Mouse (Mus musculus) mesoderm, embryonic 11.5 days (tissue): ENCODE results near the gene Lsm5.

Experiments
- DNase-seq: peaks from one replicate; pipeline ENCODE4 v3.0.0-alpha.2; 2012; ENCODE audit warnings: low read depth, low spot score

Gene Lsm5

DNA sequence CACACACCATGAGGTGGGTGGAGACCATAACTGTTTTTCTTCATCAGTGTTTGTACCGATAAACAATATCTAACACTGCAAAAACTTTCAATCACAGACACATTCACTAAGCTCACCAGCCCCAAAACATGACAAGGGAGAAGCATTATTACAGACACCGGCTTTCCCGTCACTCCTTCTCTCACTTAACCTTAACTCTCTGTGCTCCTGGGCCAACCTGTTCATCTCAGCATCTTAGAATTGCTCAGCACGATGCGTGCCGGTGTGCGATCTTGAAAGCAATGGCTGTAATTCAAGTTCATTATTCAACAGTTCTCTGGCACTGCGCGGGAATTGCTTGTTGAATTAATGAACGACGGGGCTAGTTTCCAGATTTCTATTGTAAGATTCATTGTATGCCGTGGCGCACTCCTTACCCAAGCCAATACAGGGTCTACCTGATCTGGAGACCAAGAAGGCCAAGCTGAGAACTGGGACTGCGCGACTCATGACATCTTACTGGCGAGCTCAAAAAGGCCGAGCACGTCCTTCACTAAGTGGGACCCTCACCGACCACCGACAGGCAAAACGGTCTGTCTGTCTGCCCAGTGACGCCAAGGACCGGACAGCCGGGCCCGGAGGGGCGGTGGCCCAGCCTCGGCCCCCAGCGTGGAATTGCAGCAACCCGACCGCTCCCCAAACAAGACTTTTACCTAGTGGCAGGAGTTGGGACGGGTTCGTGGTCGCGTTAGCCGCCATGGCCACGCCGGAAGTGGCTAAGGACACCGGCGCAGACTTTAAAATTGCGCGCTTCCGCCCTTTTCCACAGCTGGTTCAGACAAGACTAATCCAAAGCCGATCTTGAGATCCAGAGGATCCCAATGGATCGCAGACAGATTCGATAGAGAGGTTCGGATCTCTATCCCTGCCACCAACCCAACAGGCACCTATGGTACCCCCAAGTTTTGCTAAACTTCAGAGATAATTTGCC is at the start of gene Lsm5:
TSS of gene Lsm5 (minus strand) at position 780 of the 970 bp plus-strand sequence.
- DNase-seq = peak; percentile 95

DNA sequence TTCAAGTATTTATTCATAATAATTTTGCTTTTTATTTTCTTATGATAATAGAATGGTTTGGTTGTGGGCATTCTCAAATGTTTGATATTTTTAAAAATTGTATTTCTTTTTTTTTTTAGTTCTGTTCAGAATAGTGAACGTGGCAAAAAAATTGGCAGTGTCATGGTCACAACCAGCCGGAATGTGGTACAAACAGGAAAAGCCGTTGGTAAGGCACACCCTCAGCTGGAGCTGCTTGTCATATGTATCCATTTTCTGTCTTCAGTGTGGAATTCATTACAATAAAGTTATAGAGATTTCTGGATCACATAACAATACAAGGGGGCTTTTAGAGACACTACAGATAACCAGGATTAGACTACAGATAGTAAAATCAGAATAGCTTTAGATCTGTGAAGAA is 49.2 kb upstream of the Lsm5 start:
- no peak for DNase-seq

DNA sequence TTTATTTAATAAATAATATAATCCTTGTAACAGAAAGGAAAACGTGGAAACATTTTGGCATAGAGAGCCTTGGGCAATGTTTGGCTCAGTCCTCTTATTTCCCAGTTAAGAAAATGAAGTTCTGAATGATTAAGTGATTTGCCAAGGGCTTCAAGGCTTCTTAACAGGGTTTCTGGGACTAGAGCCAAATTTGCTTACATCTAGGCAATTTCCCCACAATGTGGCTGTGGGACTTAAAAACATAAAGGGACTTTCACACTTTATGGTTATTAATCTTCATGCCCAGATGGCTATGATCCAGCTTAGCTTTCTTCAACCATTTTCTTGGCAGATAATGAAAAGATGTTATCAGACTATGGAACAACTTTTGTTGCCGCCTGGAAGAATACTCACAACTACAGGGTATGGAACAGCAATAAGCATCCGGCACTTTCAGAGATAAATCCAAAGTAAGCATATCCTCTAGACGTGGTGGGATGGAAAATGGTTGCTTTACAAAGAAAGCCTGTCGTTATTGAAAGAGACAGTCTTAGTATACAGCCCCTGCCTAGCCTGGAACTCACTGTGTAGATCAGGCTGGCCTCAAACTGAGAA is 41.5 kb upstream of the Lsm5 start:
- no peak for DNase-seq

DNA sequence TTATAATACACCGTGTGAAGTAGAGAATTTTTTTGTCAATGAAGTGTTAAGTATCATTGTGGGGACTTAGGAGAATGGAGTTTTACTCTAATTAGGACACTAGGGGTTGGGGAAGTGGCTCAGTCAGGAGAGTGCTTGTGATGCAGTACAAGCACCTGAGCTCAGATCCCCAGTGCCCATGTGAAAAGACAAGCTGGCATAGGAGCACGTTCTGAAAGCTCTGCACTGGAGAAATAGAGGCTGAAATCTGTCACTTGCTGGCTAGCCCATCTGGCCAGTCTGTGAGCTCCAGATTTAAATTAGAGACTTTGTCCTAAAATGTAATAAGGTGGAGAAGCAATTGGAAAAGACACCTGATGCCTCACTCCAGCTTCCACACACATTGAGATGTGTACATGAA is 28.0 kb upstream of the Lsm5 start:
- no peak for DNase-seq

DNA sequence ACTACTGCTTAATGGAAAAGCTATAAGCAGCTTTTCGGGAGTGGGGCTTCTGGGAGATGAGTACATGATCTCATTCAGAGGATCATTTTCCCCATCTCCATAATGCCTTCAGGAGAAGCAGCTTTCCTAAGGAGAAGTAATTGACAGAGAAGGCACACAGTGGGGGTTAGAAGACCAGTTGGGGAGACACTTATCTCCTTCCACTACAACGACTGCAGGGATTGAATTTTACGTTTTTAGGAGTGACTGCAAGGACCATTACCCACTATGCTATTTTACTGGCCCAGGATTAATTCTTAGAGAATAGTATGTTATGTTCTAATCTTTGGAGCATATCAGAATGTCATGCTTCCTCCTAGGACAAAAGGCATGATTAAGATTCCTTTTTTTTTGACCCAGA is 16.4 kb upstream of the Lsm5 start:
- DNase-seq = no peak

DNA sequence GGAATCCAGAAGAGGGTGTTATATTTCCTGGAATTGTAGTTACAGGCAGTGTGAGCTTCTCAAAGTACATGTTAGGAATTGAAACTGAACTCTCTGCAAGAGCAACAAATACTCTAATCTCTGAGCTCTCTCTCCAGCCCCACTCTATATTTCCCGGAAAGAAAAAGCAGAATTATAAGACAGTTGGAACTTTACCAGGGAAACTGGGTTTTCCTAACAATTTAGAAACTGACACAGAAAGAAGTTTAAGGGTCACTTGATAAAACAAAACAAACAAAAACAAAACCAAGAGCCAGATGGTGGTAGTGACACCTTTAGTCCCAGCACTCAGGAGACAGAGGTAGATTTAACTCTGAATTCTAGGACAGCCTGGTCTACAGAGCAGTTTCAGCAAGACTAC is 14.6 kb upstream of the Lsm5 start:
- DNase-seq = no peak

DNA sequence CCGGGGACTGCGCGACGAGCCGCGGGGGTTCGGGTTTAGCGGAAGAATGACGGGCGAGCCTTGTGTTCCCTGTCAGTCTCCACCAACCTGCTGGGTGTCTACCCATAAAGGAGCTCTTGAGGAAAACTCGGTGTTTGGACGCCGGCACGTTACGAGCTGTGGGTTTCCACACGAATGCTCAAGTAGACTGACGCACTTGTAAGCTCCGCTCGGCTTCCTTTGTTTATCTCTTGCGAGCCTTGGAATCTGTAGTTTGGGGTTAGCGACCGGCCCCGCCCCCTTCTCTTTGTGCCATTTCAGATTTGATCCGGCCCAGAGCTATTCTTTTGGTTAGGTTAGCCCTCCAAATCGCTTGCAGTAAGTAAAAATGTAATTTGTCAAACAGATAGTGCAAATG is 10.8 kb upstream of the Lsm5 start:
- peak; percentile 74 for DNase-seq

DNA sequence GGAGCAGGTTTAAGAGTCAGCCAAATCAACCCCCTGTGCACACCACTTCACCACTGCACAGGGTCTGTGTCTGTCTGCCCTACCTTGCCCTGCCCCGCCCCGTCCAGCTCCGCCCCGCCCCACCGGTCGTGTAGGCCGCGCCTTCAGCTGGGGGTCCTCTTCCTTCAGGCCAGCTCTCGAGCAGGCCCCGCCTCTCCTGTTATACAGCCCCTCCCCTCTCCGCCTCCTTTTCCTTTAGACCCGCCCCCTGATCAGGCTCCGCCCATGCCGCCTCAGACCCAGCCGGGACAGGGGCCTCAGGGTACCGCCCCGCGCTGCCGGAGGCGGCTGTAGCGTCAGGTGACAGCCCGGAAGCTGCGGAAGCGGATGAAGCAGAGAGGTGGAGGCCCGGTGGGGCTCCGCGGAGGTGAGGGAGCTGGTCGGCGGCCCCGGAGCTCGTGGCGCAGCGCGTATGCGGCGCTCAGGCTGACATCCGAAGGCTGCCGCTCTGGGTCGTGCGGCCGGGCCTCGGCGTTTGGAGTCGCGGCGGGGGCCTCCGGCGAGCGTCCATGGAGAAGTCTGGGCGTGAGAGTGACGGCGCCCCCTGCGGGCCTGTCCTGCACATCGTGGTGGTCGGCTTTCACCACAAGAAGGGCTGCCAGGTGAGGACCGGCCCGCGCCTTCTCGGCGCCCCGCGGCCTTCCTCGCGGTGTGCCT is 10.2 kb upstream of the Lsm5 start, which contains the start of gene Avl9:
TSS of gene Avl9 (plus strand) at position 326 of the 696 bp plus-strand sequence.
- peak; percentile 97 for DNase-seq

DNA sequence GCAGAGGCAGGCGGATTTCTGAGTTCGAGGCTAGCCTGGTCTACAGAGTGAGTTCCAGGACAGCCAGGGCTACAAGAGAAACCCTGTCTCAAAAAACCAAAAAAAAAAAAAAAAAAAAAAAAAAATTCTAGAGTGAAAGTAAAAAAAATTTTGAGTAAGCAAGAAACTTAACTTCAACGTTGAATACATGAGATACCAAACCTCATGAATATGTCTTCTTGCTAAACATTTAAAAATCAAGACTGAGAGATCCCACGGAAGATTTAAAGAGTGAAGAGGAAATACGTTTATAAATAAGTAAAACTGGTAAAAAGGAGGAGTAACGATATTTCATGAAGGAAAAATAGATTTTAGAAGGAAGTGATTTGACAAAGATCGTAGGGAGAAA is 9.7 kb upstream of the Lsm5 start:
- DNase-seq = no peak

DNA sequence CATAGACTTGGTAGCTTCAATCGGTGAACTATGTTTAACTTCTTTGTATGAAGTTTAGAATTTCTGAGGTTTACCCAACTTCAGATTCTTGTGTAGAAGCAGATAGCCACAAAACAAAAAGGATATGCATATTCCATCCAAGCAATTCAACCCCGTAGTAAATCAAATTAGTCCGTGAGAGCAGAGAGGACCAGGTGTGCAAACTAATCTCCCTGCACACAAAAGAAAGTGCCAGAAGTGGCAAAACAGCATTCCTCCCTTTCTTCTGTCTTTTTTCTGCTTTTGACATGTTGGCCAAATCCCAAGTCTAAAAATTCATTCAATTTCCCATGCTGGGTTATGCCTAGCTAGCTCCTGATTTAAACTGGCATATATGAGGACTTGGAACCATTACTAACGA is 12.1 kb downstream of the Lsm5 start:
- DNase-seq = no peak

DNA sequence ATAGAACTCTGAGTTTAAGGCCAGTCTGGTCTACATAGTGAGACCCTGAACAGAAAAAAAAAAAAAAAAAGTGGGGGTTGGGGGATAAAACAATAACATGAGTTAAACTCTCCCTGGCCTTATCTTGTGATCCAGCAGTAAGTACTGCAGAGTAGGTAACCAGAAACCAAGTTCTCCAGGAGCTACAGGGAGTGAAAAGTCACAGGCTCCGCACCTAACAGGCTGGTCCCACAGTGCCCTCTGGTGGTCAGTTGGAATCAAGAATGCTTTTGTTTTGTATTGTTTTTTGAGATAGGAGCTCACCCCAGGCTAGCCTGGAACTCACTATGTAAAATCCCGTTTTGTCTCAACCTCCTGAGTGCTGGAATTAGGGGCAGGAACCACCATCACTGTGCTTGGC is 13.3 kb downstream of the Lsm5 start:
- DNase-seq = peak; percentile 87

DNA sequence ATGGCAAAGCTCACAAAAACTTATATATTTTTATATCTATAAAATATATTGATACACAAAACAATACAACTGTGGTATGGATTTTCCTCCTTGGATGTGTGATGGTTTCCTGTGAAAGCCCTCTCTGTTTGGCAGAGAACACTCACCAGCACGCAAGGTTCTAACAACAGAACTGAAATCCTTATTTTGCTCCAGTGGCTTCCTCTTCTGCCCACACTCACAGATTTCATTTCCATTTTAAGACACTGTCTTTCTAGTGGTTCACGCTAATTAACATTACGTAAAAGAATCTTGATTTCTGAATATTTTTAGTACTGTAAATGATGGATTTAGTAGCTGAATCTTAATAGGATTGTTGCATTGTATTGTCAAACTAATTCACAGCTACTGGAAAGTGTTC is 16.3 kb downstream of the Lsm5 start:
- no peak for DNase-seq

DNA sequence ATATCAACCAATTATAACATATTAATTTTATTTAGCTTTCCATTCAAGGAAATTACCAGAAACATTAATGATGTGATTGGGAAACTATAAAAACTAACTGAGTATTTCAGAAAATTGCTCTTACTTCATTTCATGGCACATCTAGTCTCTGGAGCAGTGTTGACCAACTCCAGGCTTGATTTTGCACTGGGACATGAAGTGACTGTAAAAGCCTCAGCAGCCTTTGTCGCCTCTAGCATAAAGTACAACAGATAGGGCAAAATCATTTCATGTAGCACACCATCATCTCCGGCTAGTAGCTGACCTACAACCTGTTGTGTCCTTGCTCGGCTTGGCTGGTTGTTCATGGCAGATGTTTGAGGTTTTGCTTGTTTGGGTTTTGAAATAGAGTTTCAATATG is 40.1 kb downstream of the Lsm5 start:
- no peak for DNase-seq

DNA sequence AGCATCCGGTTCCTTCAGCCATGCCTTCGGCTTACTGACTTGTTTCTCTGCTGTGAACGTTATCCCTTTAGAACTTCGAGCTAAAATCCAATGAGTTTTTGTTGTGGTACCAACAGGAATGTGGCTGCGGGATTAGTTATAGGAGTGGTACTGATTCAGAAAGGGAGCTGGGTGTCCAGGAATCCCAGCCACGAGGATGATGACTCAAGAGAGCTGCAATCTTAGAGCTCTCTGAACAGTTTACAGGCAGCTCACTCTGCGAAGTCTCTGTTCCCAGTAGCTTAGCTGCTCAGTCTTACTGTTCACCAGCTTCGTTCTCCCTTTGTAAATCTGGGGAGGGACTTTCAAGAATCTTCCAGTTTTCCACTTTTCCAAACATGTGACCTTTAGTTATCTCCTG is 49.1 kb downstream of the Lsm5 start:
- DNase-seq = no peak

DNA sequence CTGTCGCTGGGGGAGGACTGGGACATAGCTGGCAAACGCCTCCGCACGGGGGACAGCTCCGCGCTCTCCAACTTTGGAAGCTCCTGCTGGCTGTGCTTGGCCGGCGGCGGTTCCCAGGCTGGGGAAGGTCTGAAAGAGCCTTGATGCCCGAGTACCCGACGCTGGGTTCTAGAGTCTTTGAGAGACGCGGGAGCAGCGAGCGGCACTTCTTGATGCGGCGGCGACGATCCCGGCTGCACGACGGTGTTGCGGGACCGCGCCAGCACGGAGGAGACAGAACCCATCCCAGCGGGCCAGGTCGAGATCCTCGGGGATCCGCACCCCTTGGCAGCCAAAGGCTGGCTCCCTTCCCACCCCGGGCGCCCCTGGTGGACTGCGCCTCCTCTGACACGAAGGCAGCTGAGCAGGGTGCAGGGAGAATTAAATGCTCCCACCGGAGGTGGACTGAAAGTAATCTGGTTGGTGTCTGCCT is 52.4 kb downstream of the Lsm5 start:
- DNase-seq = peak; percentile 45
